Mouse (Mus musculus): Measurements from ENCODE around the gene Phb2.
A peak's percentile ranks its signal among the peaks of the same experiment; 100 is the strongest.
"Not testable (repeated sequence)": the region's sequence is repeated elsewhere in the genome, so short reads cannot be mapped to it uniquely, and the experiment has no call there.

The Phb2 gene

DNA sequence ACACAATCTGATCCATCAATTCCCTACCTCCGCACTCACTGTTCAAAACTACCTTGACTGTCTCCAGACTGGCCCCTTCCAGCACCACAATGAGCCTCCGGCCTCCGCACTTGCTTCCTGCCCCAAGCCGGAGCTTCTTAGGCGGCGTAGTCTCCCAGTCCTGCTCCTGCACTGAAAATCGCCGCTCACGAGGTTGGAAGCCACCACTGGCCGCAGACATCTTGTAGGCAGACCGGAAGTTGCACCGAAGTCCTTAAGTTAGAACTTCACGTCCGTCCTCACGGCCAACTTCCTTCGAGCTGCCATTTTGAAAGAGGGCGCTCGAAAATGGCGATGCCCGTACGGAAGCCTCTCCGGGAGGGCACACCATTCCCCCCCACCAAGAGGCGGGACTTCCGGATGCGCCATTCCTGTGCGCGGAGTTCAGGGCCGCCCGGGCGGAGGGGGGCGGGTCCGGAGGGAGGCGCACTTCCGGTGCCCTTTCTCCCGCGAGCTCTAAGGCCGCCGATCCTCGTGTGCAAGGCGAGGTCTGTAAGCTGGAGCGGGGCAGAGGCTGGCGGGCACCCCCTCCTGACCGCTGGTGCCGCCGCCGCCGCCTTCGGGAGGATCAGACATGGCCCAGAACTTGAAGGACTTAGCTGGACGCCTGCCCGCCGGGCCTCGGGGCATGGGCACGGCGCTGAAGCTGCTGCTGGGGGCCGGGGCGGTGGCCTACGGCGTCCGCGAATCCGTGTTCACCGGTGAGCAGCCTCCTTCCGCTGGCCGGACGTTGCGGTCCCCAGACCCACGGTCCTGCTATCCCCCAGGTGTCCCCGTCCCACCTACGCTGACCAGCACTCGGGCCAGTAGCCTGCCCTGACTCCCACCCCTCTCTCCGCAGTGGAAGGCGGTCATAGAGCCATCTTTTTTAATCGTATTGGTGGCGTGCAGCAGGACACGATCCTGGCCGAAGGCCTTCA lies at the start of gene Phb2, which contains the start of gene Emg1:
Gene Phb2, plus strand, starts transcription at position 513 of the 959 bp plus-strand sequence.
Gene Emg1, minus strand, starts transcription at position 355 of the 959 bp plus-strand sequence.
- DNase-seq (ENCODE audit: low spot score): peak; percentile 92

DNA sequence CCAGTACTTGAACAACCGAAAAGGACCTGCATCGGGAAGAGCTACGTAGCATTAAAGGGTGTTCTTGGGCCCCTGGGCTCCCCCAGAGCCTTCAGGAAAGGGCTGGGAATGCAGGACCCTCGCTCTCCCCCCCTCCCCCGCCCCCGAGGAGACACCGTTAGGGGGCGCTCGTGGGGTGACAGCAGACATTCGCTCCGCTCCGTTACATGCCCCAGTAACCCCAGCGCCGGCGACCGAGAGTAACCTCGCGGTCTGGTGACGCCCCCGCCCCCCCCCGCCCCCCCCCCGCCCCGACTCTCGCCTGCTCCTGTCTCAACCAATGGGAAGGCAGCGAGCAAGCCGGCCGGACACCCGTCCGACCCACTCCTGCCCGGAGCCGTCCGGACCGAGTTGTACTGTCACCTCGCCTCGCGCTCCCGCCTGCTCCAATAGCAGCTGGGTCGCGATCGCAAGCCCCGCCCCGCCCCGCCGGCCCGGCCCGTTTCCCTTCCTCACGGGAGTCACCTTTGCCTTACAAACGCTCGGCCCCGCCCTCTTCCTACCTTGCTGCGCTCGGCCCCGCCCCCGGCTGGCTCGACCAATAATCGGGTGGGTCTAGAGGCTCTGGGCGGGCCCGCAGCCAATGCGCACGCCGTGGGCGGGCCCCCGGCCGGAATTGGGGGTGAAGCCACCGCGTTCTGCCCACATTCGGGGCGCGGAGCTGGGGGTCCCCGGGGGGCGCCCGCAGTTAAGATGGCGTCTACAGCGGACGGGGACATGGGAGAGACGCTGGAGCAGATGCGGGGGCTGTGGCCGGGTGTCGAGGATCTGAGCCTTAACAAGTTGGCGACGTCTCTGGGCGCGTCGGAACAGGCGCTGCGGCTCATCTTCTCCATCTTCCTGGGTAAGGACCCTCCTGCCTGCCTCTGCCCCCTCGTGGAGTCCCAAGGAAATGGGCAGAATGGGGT lies 49.4 kb upstream of the Phb2 start, which contains the start of gene Lpcat3:
Gene Lpcat3, plus strand, starts transcription at position 551 of the 947 bp plus-strand sequence.
- DNase-seq (ENCODE audit: low spot score): peak; percentile 95

DNA sequence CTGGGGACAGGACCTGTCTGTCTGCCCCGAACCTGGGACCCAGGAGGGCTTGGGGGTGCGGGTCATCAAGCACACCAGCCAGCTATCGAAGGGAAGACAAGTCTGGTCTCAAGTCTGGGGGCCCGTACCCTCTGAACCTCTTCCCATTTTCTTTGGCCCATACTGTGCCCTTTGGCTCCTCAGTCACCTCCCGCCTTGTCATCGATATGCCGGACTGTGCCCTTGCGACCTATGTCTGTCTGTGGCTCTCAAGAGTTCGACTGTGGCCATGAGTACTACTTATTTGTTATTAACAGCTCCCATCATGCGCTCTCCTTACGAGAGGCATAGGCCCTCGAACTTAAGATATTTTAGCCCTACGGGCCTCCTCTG lies 48.7 kb upstream of the Phb2 start:
- DNase-seq (ENCODE audit: low spot score): no peak

DNA sequence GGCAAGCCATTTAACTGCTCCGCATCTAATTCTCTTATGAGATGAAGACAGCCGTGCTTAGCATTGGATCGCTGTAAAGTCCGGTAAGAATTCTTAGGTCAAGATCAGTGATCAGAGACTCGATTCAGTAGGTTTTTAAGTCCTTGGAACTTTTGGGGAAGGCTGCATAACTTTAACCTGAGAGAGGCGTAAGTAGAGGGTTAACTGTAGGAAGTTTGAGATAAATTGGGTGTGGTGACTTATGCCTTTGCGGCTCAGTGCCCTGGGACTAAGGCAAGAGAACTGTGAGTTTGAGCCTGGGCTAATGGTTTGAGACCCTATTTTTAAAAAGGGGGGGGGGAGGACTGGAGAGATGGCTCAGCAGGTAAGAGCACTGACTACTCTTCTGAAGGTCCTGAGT lies 47.9 kb upstream of the Phb2 start:
- DNase-seq (ENCODE audit: low spot score): no peak

DNA sequence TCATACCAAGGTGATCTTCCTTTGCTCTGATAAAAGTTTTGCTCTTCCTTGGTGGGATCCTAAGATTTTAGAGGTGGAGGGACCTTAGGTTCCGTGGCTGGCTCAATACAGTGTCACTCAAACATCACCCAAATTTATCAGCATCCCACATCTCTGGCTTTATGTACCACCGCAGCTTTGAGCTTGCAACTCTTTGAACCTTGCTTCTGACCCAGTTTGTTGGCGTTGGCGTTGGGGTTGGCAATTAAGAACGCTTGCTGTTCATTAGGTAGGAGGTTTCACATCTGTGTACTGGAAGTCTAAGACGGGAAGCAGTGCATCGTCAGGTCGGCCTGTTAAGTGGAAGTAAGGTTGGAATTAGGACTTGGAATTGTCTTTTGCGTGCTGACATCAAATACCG lies 47.1 kb upstream of the Phb2 start:
- no peak for DNase-seq (ENCODE audit: low spot score)

DNA sequence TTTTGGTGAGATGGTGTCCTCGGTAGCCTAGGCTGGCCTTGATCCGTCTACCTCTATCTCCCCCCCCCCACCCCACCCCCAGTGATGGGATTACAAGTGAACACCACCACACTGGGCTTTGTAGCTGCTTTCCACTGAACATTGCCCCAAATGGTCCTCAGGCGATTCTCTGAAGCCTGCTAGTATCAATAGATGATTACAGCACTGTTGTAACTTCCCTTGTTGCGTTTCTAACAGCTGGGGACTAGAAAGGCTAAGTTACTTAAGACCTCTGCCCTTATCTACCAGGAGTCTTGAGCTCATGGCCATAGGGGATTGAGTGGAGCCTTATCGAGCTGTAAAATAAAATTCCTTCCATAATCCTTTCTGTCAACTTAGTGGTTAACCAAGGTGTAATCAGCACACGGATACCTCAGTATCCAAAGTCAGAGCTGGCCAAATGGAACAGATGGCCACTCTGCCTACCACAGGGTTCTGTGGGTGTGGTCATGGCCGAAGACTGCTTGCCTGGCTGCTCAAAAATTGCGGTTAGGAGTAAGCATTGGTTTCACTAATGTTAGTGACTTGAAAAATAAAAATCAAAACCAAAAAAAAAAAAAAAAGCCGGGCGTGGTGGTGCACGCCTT lies 42.8 kb upstream of the Phb2 start:
- DNase-seq (ENCODE audit: low spot score): no peak

DNA sequence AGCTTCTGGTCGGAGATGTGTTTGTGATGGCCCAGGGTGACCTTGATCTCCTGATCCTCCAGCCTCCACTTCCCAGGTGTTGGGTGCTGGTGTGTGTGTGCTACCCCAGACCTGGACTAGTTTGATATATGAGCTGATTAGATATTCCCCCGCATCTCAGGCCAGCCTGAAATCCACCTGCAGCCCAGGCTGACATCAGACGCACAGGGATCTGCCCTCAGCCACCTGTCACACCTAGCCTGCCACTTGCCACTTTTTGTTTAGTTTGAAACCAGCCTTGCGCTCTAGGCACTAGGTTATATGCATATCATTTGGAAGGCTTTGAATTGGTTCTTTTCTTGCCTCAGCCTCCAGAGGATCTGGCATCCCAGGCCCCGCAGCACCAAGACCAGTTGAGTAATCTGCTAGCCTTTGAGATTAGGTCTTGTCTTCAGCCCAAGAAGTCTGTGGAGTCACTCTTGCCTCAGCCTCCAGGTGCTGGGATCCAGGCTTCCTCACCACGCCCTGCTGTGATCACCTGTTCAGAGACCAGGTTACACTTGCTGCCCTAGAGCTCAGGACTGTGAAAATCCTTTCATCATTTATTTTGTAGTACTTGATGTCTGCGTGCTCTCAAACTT lies 41.7 kb upstream of the Phb2 start:
- no peak for DNase-seq (ENCODE audit: low spot score)

DNA sequence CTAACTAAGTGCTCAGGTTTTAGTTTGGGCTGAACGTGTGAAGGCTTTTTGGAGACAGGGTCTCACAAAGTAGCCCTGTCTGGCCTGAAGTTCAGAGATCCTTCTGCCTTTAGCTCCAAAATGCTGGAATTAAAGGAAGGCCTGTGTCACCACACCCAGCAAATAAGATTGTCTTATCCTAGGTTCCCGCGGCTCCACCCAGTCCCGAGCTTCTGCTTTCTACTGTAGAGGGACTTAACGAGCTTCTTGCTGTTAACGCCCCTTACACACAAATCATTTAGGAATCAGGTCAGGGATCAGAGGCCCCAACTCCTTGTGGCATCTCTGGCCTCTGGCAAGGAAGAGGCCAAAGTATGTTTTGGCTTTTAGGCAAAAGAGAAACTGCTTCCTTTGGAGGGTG lies 40.0 kb upstream of the Phb2 start:
- DNase-seq (ENCODE audit: low spot score): no peak

DNA sequence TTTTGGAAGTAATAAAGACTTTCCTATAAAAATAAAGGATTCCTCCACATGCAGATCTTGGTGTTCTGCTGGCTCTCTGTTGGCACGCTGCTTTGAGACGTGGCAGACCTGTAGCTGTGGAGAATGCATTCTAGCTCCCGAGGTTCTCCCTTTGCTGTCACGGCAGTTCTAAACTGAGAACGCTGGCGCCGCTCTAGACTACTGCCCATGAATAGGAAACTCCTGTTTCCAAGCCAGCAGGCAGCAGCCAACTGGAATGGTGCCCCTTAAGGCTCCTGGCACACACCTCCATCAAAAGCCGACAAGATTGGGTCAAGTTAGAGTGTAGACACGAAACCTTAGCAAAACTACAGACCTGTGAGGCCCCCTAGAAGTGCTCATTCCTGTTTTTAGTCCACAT lies 38.5 kb upstream of the Phb2 start:
- no peak for DNase-seq (ENCODE audit: low spot score)

DNA sequence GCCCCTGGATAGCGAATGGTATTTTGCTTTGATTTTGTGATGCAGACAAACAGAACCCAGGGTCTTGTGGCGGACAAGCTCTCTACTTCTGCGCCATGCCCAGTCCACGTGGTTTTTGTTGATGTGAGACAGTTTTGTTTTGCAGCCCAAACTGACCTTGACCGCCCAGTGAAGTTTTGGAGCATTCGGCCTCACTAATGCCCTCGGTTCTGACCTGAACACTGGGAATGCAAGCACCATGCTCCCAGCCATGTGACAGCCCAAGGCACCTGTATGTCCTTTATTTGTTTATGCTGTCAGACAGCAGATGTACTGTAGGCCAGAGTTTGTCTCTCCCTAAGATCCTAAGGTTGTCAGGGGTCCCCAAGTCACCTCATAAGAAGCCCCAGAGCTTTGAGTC lies 37.5 kb upstream of the Phb2 start:
- DNase-seq (ENCODE audit: low spot score): no peak

DNA sequence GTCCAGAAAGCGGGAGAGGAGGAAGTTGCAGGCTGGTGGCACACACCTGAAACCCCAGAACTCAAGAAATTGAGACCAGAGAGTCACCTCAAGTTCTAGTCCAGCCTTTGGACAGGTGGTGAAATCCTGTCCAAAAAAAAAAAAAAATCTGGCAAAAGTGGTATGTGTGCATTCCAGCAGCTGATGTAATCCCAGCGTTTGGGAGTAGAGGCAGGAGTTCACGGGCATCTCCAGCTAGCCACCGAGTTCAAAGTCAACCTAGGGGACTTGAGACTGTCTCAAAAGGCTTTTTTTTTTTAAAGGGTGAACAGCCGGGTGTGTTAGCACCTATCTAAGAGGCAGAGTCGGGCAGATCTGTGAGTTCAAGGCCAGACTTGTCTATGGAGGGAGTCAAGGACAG lies 36.0 kb upstream of the Phb2 start:
- no peak for DNase-seq (ENCODE audit: low spot score)

DNA sequence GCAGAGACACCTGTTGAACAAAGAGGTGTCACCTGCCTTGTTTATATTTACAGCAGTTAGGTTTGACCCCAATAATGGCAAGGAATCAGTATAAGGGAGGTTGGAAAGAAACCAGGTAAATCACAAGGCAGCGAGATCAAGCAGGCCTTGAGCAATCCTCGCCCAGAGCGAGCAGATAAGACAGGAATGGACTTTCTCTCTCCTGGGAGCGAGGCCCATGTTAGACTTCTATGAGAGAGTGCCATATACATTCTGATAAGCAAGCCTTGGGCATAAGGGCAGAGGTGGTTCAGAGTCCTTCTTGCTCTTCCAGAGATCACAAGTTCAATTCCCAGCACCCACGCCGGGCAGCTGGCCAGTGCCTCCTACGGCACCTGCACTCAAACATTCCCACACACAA lies 33.4 kb upstream of the Phb2 start:
- no peak for DNase-seq (ENCODE audit: low spot score)

DNA sequence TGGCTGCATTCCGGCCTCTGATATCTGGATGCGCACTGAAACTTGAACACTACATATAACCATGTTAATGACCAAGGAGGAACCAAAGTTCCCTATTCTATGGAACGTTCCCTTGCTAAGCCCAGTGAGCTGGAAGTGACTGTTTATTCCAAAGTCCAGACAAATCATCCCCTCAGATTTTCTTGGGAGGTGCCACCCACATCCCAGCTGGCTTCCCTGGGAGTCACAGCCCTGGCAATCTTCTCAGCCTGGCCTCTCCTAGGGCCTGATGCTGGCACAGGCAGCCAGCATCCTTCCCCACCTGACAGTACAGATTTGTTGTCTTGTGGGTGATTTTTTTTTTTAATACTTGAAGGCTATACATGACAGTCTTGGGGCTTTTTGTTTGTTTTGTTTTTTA lies 32.6 kb upstream of the Phb2 start:
- DNase-seq (ENCODE audit: low spot score): no peak

DNA sequence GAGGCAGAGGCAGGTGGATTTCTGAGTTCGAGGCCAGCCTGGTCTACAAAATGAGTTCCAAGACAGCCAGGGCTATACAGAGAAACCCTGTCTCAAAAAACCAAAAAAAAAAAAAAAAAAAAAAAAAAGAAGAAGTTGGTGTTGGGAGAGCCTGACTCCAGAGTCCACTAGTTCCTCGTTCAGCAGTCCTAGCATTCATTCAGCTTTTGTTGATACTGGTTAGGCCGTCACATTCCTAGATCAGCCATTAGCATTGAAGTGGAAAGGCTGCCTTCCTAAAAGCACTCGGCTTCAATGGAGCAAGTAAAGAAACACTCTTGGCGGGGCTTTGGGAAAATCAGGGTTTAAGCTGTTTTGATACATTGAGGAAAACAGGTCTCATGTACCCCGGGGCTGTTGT lies 29.8 kb upstream of the Phb2 start:
- DNase-seq (ENCODE audit: low spot score): not testable (repeated sequence)

DNA sequence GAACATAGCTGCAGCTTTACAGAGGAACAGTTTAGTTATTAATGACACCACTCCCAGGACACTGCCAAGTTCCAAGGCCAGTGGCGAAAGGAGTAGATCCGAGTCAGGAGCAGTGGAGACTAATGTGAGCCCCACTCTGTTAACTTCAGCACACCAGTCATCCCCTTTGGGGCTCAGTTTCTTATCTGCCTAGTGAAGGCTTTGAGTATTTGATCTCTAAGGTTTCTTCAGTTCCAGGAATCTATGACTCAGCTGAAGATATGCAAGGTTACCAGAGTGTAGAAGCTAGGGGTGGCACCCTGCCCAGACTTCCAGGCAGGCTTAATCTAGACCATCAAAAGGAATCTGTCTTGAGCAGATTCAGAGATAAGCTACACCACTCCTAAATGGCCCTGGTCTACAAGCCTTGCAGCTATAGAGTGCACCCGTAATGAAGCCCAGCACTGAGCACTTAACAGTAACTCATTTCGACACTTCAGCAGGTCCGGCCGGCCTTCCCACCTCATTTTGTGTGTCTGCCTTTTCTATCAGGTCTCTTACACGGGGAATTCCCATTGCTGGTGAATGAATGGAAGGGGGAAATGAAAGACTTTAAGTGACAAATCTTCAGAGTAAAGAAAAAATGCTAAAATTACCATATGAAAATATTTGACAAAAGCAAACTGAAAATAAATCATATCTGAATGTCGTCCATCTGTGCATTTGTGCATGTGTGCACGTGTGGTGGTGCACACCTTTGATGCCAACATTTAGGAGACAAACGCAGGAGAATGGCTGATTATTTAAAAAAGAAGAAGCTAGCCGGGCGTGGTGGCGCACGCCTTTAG lies 28.3 kb upstream of the Phb2 start:
- DNase-seq (ENCODE audit: low spot score): no peak

DNA sequence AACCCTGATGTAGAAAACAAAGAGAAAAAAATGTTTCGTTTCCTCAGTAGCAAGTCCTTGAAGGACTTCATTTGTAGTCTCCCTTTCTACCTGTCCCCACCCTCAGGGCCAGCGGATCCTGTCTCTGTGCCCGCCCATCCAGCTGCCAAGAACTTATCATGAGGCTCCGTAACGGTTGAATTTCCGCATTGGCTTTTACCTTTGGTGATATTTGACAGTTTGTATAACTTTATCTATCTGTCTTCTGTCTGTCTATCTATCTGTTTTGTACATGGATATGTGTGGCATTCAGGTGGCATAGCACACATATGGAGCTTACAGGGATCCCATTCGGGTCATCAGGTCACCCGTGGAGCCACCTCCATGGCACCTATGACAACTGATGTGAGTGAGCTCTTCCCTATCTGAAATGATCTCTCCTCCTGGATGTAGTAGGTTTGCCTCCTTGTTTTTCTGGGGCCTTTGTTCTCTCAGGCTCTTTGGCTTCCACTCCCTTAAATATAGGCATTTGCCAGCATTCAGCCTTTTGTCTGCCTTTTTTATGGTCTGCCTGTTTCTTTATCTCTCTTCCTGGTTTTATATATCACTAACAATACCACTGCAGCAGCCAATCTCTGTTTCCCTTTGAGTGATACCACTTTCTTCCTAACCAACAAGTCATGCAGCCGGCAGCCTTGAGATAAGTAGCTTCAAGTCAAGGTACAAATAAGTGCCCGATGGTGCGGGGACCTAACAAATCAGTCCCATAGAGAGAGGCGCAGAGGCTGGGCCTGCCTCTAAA lies 26.3 kb upstream of the Phb2 start:
- DNase-seq (ENCODE audit: low spot score): no peak

DNA sequence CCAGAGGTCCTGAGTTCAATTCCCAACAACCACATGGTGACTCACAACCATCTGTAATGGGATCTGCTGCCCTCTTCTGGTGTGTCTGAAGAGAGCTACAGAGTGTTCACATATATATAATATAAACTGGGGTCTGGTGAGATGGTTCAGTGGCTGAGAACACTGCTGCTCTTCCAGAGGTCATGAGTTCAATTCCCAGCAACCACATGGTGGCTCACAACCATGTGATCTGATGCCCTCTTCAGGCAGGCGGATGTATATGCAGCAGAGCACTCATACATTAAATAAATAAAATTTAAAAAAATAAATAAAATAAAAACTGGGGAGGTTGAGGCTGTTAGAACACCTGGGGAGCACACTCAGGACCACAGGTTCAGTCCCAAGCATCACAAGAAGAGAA lies 25.5 kb upstream of the Phb2 start:
- DNase-seq (ENCODE audit: low spot score): not testable (repeated sequence)

DNA sequence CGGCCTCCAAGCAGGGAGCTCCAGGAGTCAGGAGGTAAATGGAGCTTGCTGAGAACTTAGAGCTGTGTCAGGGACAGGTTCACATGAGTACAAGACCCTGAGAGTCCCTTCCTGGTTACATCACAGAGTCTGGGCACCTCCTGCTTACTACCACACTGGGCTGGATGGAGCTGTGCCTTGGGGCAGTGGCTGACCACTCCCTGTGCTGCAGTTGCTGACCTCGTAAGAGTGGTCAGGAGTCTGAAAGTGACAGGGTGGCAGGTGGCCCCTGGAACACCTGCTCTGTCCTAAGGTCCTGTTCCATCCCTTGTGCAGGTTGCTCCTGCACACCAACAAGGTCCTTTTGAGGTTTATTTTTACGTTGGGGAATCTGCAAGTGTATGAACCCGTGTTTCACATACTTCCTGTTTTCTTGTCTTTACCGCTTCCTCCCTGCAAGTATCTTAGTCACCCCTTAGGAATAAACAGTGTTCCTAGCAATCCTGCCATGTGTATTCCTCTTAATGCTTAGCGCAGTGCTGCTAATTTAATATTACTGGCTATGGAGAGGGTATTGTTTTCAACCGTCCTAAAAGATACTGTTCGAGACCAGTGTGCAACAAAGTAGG lies 23.9 kb upstream of the Phb2 start:
- no peak for DNase-seq (ENCODE audit: low spot score)

DNA sequence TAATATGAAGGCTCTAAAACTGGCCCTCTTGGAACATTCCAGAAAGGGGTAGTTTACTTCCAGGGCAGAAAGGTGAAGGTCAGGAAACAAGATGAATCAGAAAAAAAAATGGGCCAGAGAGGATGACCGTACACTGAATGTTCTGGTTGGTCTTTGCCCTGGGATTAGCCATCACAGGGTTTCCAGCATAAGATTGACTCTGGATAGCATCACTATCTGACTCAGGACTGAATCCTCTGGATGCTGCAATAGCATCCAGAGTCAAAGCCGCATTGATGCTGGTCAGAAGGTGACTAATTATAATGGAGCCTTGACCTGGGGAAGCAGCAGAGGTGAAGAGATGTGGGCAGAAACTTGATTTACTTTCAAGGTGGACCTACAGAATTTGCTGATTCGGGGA lies 23.1 kb upstream of the Phb2 start:
- DNase-seq (ENCODE audit: low spot score): no peak

DNA sequence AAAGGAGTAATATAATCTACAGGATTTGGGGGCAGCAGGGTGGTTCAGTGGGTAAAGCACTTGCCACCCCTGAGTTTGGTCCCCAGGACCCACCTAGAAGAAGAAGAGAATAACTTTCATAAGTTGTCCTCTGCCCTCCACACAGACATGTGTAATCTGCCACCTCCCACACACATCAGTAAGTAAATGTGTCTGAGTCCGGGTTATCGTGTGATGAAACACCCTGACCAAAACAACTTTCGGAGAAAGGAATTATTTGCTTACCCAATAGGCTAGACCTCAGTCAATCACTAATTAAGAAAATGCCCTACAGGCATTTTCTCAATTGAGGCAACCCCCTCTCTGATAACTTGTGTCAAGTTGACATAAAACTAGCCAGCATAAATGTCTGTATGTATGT lies 21.6 kb upstream of the Phb2 start:
- DNase-seq (ENCODE audit: low spot score): no peak

Measured in layer of hippocampus, adult 9-10 months (tissue).